29 mouse cellular contexts compared by ENCODE assay signal in genomic region chr1:20634856-20635255, GRCm38 (mm10). TPM values are rescaled to one million over a fixed set of nuclear protein-coding genes. Genes with fewer than 3 reads are reported as not detected.
DNase-seq lines count a peak whose midpoint lies in the region; ATAC-seq and TF ChIP-seq lines count a peak whose summit lies in the region.
"Had no signal": no experiment of that assay in that cellular context is flagged by ENCODE, and none has a peak within 500 bp of the region (broad histone marks: within the 10 kb centered on the region; RNA-seq: fewer than 3 reads in every experiment).

No protein-coding gene starts in this region.

- no peak for ATAC-seq in forebrain, embryonic 15.5 days (replicated peaks)
- ATAC-seq: forebrain, embryonic 14.5 days; forebrain, postnatal 0 days had no signal

- no peak overlapping the region for H3ac ChIP-seq in myocyte (ENCODE audit: control insufficient read depth, insufficient read length)

- H3K27me3 ChIP-seq in myocyte (ENCODE audit: control insufficient read depth, insufficient read depth, insufficient read length) = no peaks in the 10 kb centered on the region
- no peaks in the 10 kb centered on the region for H3K27me3 ChIP-seq in forebrain, embryonic 15.5 days
- H3K27me3 ChIP-seq: embryonic facial prominence, embryonic 13.5 days; embryonic facial prominence, embryonic 15.5 days; forebrain, embryonic 12.5 days had no signal

- no peak for TF ChIP-seq CTCF in gastrocnemius, adult 2 months (IDR thresholded peaks at IDR 0.05)

- no peak for TF ChIP-seq POLR2A in myocyte (IDR thresholded peaks at IDR 0.05; ENCODE audit: insufficient read length, low read depth)

- no peak overlapping the region for H3K4me3 ChIP-seq in gastrocnemius, adult 2 months
- H3K4me3 ChIP-seq in myocyte = no peak overlapping the region
- no peak overlapping the region for H3K4me3 ChIP-seq in forebrain, embryonic 15.5 days
- H3K4me3 ChIP-seq: embryonic facial prominence, embryonic 13.5 days; embryonic facial prominence, embryonic 15.5 days; erythroblast, embryonic 14.5 days; forebrain, embryonic 10.5 days; forebrain, embryonic 12.5 days had no signal

- DNase-seq in gastrocnemius, adult 2 months = peak; percentile 68
- no peak for DNase-seq in gastrocnemius, postnatal 4 days (ENCODE audit: low spot score in 2 of 2)
- DNase-seq in brain, adult 2 months (ENCODE audit: low read depth, low spot score) = peak; percentile 25
- peak; percentile 22 for DNase-seq in gastrocnemius, postnatal 14 days
- no peak for DNase-seq in frontal cortex, postnatal 10 days (ENCODE audit: low spot score in 2 of 2)
- DNase-seq in heart, postnatal 4 days = no peak
- DNase-seq: adrenal gland, adult 2 months; adrenal gland, postnatal 14 days; adrenal gland, postnatal 36 days; cerebellum, adult 11 months; cerebellum, adult 18-20 months; cerebellum, adult 8-10 months; cerebellum, adult 9-11 months; cerebellum, postnatal 14 days; cerebellum, postnatal 36 days; embryo, embryonic 11 days; forebrain, postnatal 0 days had no signal

- H3K4me2 ChIP-seq in myocyte (ENCODE audit: low read depth) = peak overlapping the region; percentile 64
- H3K4me2 ChIP-seq in forebrain, embryonic 15.5 days (replicated peaks) = no peak overlapping the region
- H3K4me2 ChIP-seq: embryonic facial prominence, embryonic 13.5 days; embryonic facial prominence, embryonic 15.5 days; forebrain, embryonic 12.5 days had no signal

- H3K36me3 ChIP-seq in myocyte (ENCODE audit: control insufficient read depth, insufficient read depth) = no peaks in the 10 kb centered on the region
- no peaks in the 10 kb centered on the region for H3K36me3 ChIP-seq in forebrain, embryonic 15.5 days
- H3K36me3 ChIP-seq: embryonic facial prominence, embryonic 13.5 days; embryonic facial prominence, embryonic 15.5 days; forebrain, embryonic 10.5 days; forebrain, embryonic 12.5 days had no signal

- peak overlapping the region; percentile 79 for H3K27ac ChIP-seq in gastrocnemius, adult 2 months
- H3K27ac ChIP-seq in forebrain, embryonic 15.5 days (replicated peaks) = no peak overlapping the region
- H3K27ac ChIP-seq: embryonic facial prominence, embryonic 13.5 days; embryonic facial prominence, embryonic 15.5 days; forebrain, embryonic 10.5 days; forebrain, embryonic 12.5 days had no signal

- no peaks in the 10 kb centered on the region for H3K4me1 ChIP-seq in forebrain, embryonic 15.5 days
- H3K4me1 ChIP-seq: embryonic facial prominence, embryonic 13.5 days; embryonic facial prominence, embryonic 15.5 days; forebrain, embryonic 10.5 days; forebrain, embryonic 12.5 days had no signal

- WGBS in forebrain, embryonic 15.5 days = 85% methylated on average over 2 of the region's 2 CpGs

- H3K79me2 ChIP-seq in myocyte (ENCODE audit: control insufficient read depth, insufficient read depth) = no peaks in the 10 kb centered on the region

- intact Hi-C loops in gastrocnemius, adult 2 months (cut with DNase I) = no loop called here
- intact Hi-C loops in gastrocnemius, postnatal 14 days (cut with DNase I; ENCODE audit: low total_unique reads) = no loop called here

- no peak overlapping the region for H3K9ac ChIP-seq in forebrain, embryonic 15.5 days (replicated peaks)
- H3K9ac ChIP-seq: embryonic facial prominence, embryonic 13.5 days; embryonic facial prominence, embryonic 15.5 days; forebrain, embryonic 12.5 days; forebrain, postnatal 0 days had no signal

- H3K9me3 ChIP-seq in forebrain, embryonic 15.5 days = no peaks in the 10 kb centered on the region
- H3K9me3 ChIP-seq: embryonic facial prominence, embryonic 15.5 days; forebrain, embryonic 10.5 days; forebrain, embryonic 12.5 days had no signal

TF ChIP-seq in myocyte, 11 proteins besides CTCF, POLR2A, EP300 and RAD21:
- TF ChIP-seq TCF12 (IDR thresholded peaks at IDR 0.05; ENCODE audit: insufficient read depth, poor library complexity, severe bottlenecking) (no peak), E2F4 (IDR thresholded peaks at IDR 0.05; ENCODE audit: insufficient read depth) (no peak), USF1 (IDR thresholded peaks at IDR 0.05; ENCODE audit: low read depth) (no peak), SRF (IDR thresholded peaks at IDR 0.05; ENCODE audit: control insufficient read depth, insufficient read length, low read depth) (no peak), MYOD1 (IDR thresholded peaks at IDR 0.05; ENCODE audit: control insufficient read depth in 1 of 3, insufficient read length in 2 of 3, low read depth in 2 of 3) (no peak), REST (IDR thresholded peaks at IDR 0.05; ENCODE audit: insufficient read depth, insufficient read length) (no peak), MAX (IDR thresholded peaks at IDR 0.05; ENCODE audit: low read depth) (no peak), MYOG (IDR thresholded peaks at IDR 0.05; ENCODE audit: control insufficient read depth in 1 of 3, insufficient read depth in 1 of 3, insufficient read length in 2 of 3, low read depth in 2 of 3) (no peak), POLR2AphosphoS2 (IDR thresholded peaks at IDR 0.05; ENCODE audit: insufficient read length, low read depth) (no peak), TCF3 (IDR thresholded peaks at IDR 0.05; ENCODE audit: insufficient read length, low read depth) (no peak), CEBPB (IDR thresholded peaks at IDR 0.05; ENCODE audit: insufficient read depth, poor library complexity, severe bottlenecking) (no peak)
TF ChIP-seq in myocyte: peak in this region for 0.

RNA-seq across cellular contexts. Expression of gene Pkhd1, which starts 17.0 kb away (rescaled TPM):
- total RNA-seq in gastrocnemius, adult 2 months (2021) = under 1 TPM in 1 of 2 experiments, not detected in 1; 0.06 TPM
- total RNA-seq in gastrocnemius, postnatal 4 days (2021) = 1 to 10 TPM; 1.0 to 1.3 TPM
- under 1 TPM; 0.09 to 0.12 TPM for total RNA-seq in gastrocnemius, postnatal 14 days (2021)
- polyA plus RNA-seq in myocyte (2012; fragmentation: generic; extraction: Trizol) = 1.1 TPM
- polyA plus RNA-seq in forebrain, embryonic 15.5 days (2015; fragmentation: Nextera tagmentation; extraction: Ambion mirVana) = 0.03 TPM in 1 of 2 replicates, not detected in the other
- not detected for total RNA-seq in heart, postnatal 4 days (2021)
- total RNA-seq: common myeloid progenitor, adult 5-6 weeks; MEL had no signal
- polyA plus RNA-seq: adrenal gland, adult 2 months; C2C12; embryonic facial prominence, embryonic 11.5 days; embryonic facial prominence, embryonic 13.5 days; erythroblast, embryonic 14.5 days; forebrain, embryonic 10.5 days; forebrain, embryonic 14.5 days had no signal

Comparison
In these comparisons a context has a peak if more than half of its experiments do, and no peak if none do; other contexts are left out.
1. DNase-seq: peak in gastrocnemius, adult 2 months (single experiment), brain, adult 2 months (single experiment) and gastrocnemius, postnatal 14 days (single experiment); none in gastrocnemius, postnatal 4 days (0 of 2), frontal cortex, postnatal 10 days (0 of 2) and heart, postnatal 4 days (single experiment).